Mouse (Mus musculus): ENCODE data around the gene Nsmf.
A peak's percentile ranks its signal among the peaks of the same experiment; 100 is the strongest.

Gene Nsmf

DNA sequence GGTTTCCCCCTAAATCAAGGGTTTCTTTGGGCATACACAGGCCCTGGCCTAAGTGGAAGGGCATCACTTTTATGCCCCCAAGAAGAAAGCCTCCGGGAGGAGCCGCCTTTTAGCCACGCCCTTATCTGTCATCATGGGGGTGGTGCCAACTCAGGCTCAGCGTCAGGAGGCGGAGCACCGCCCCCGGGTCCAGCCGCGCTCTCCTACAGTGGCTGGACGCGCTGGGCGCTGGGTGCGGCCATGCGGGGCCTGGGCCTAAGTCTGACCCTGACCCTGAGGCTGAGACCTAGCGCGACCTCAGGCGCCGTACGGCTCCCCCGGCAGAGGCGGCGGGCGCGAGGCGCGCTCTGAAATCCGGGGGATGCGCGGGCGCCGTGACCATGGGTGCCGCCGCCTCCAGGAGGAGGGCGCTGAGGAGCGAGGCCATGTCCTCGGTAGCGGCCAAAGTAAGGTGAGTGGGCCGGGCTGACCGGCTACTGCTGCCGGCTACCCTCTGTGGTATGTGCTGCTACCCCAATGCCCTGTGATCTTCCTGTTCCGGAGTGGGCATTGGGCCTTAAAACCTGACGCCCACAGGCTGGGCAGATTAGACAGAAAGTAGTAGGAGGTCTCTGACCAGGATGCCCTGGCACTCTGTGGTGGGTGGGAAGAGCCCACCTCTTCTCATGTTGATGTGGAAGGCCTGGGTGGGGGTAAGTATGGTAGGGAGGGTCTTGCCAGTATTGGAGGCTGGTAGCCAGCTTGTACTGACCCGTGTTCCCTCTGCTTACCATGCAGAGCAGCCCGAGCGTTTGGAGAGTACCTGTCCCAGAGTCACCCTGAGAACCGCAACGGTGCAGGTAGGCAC is at the start of gene Nsmf:
TSS of gene Nsmf (plus strand) at position 135 of the 847 bp plus-strand sequence.
- peak; percentile 93 for DNase-seq (ENCODE audit: low spot score)

DNA sequence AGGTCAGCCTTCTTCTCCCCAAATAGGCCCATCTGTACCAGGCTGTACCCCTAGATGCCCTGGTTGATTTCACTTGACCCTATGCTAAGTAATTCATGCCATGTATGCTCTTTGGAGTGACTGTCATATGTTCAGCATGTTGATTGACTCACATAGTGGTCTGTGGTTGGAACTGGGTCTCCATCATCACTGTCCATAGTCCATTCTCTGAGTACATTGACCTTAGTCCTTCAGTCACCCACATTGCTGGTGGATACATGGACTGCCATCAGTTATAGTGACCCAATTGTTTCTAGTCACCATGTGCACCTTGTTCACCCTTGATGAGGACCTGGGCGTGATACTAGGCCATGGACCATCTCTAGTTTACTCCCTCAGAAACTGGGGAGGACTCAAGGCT is 47.4 kb upstream of the Nsmf start:
- DNase-seq (ENCODE audit: low spot score): no peak

GRCm38 (mm10) chr2:25008250-25008649 is 45.9 kb upstream of the Nsmf start:
- DNase-seq (ENCODE audit: low spot score): no peak

- no peak for DNase-seq (ENCODE audit: low spot score)
Observed at GRCm38 (mm10) chr2:25022678-25023077, 31.5 kb upstream of the Nsmf start.

GRCm38 (mm10) chr2:25025109-25025508 is 29.0 kb upstream of the Nsmf start:
- DNase-seq (ENCODE audit: low spot score): no peak

DNA sequence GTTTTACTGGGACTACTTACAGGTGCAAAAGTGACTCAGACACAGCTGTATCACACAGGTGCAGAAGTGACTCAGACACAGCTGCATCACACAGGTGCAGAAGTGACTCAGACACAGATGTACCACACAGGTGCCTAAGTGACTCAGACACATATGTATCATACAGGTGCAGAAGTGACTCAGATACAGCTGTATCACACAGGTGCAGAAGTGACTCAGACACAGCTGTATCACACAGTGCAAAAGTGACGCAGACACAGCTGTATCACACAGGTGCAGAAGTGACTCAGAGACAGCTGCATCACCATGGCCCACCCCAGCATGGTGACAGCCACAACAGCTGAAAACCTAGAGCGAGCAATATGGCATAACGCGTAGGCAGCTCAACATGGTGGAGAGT is 19.2 kb upstream of the Nsmf start:
- no peak for DNase-seq (ENCODE audit: low spot score)

DNA sequence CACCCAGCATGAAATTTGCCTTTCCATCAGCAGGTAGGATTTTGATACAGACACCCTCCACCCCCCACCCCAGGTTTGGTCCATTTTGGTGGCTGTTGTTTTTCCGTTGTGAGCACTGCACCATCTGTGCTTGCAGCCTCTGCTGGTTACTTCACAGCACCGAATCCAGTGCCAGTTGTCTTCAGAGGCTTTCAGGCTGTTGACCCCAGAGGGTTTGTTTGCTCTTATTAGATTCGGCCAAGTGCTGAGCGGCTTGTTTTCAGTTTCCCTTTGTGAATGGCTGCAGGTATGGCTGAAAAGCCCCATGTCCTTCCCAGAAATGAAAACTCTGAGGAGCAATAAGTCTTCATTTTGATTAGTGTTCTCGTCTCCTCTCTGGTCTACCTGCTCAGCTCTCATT is 14.1 kb upstream of the Nsmf start:
- DNase-seq (ENCODE audit: low spot score): no peak

GRCm38 (mm10) chr2:25050921-25051320 is 3.2 kb upstream of the Nsmf start:
- no peak for DNase-seq (ENCODE audit: low spot score)

GRCm38 (mm10) chr2:25051450-25051849 is 2.7 kb upstream of the Nsmf start:
- DNase-seq (ENCODE audit: low spot score): no peak

- no peak for DNase-seq (ENCODE audit: low spot score)
Observed at GRCm38 (mm10) chr2:25053101-25053500, 1.1 kb upstream of the Nsmf start.

GRCm38 (mm10) chr2:25055068-25055405 is 882 bp downstream of the Nsmf start:
- DNase-seq (ENCODE audit: low spot score): peak; percentile 64

- DNase-seq (ENCODE audit: low spot score): no peak
Observed at GRCm38 (mm10) chr2:25055409-25056155, 1.4 kb downstream of the Nsmf start.

- DNase-seq (ENCODE audit: low spot score): no peak
Observed at GRCm38 (mm10) chr2:25058926-25059325, 4.8 kb downstream of the Nsmf start.

GRCm38 (mm10) chr2:25063523-25063922 is 9.4 kb downstream of the Nsmf start:
- DNase-seq (ENCODE audit: low spot score): no peak

- DNase-seq (ENCODE audit: low spot score): no peak
Observed at GRCm38 (mm10) chr2:25064285-25064684, 10.1 kb downstream of the Nsmf start.

DNA sequence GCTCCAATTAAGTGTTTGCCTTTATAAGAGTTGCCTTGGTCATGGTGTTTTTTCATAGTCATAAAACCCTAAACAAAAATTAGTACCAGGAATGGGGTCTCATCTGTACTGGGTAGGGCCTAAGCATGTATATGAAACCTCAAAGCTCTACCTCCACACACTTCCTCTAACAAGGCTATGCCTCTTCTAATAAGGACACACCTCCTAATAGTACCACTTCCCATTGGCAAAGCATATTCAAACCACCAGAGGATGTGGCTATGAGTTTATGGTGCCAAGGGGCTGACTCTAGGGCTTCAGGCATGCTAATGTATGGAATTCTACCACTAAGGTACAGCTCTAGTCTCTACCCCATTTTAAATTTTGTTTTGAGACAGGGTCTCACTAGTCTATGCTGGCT is 11.4 kb downstream of the Nsmf start:
- DNase-seq (ENCODE audit: low spot score): no peak

DNA sequence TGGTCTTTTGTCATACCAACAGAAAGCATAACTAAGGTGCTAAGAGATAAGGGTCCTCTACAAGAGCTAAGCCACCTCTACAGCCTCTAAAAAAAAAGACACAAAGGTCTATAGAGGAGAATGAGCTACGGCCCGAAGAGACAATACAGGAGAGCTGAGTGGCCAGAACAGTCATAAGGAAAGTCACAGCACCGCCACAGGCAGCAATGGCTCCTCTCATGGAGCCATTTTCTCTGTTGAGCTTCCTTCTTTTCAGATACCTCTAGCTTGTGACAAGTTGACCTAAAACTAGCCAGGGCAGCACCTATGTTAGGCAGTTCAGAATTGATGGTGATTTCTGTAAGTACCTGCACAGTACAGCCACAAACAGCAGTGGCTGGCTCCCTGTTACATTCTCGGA is 12.4 kb downstream of the Nsmf start:
- no peak for DNase-seq (ENCODE audit: low spot score)

GRCm38 (mm10) chr2:25069537-25069936 is 15.4 kb downstream of the Nsmf start:
- DNase-seq (ENCODE audit: low spot score): no peak

- DNase-seq (ENCODE audit: low spot score): no peak
Observed at GRCm38 (mm10) chr2:25072398-25072797, 18.2 kb downstream of the Nsmf start.

- DNase-seq (ENCODE audit: low spot score): no peak
Observed at GRCm38 (mm10) chr2:25075506-25075905, 21.4 kb downstream of the Nsmf start.

- DNase-seq (ENCODE audit: low spot score): no peak
Observed at GRCm38 (mm10) chr2:25078967-25079366, 24.8 kb downstream of the Nsmf start.

DNA sequence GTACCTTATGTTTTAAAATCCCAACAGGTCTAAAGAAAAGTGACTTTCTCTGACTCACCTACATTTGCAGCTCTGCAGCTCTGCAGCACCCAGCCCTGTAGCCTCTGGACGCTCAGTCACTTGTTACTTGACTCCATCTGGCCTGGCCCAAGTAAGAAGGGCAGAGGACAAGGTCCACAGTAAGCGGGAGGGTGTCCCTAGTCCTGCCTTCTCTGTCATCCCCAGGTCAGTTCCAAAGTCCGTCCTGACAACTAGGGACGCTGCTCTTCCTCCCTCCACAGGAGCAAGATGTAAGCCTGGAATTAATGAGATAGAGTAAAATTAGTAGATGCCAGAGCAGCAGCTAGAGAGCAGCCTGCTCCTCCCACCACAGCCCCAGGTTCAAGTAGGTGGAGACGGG is 25.9 kb downstream of the Nsmf start, which contains the start of gene Entpd8:
TSS of gene Entpd8 (plus strand) at position 229 of the 400 bp plus-strand sequence.
- no peak for DNase-seq (ENCODE audit: low spot score)

DNA sequence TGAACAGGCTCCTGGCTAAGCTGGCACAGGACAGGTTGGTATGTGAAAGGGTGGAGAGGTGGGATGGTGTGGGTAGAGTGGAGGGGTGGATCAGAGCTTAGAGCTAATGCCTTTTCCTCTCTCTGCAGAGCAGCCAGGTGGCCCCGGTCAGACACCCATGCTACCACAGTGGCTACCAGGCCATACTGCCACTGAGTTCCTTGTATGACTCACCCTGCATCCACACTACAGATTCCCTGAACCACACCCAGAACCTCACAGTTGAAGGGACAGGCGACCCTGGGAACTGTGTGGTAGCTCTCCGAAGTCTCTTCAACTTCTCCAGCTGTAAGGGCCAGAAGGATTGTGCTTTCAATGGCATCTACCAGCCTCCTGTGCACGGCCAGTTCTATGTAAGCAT is 29.5 kb downstream of the Nsmf start:
- DNase-seq (ENCODE audit: low spot score): no peak

Data from testis, postnatal 10 days (tissue).